In genomic region chr13:98013715-98014114, GRCm38 (mm10) we compare ENCODE assay signal across 12 mouse cellular contexts.
DNase-seq lines count a peak whose midpoint lies in the region; ATAC-seq and TF ChIP-seq lines count a peak whose summit lies in the region.
"Had no signal": no experiment of that assay in that cellular context is flagged by ENCODE, and none has a peak within 500 bp of the region (broad histone marks: within the 10 kb centered on the region; RNA-seq: fewer than 3 reads in every experiment).

No protein-coding gene starts in this region.

- H3K36me3 ChIP-seq in kidney, embryonic 15.5 days = no peaks in the 10 kb centered on the region
- no peaks in the 10 kb centered on the region for H3K36me3 ChIP-seq in lung, embryonic 15.5 days
- H3K36me3 ChIP-seq: embryonic facial prominence, embryonic 12.5 days had no signal

- intact Hi-C loops in gastrocnemius, adult 2 months (cut with DNase I) = no loop called here

- TF ChIP-seq CTCF in gastrocnemius, adult 2 months (IDR thresholded peaks at IDR 0.05) = no peak

- 80% methylated on average over 4 of the region's 4 CpGs for WGBS in kidney, embryonic 15.5 days
- 63% methylated on average over 4 of the region's 4 CpGs for WGBS in lung, embryonic 15.5 days

- no peak overlapping the region for H3K9ac ChIP-seq in kidney, embryonic 15.5 days
- H3K9ac ChIP-seq in lung, embryonic 15.5 days = no peak overlapping the region
- H3K9ac ChIP-seq: embryonic facial prominence, embryonic 12.5 days; hindbrain, embryonic 14.5 days had no signal

- no peaks in the 10 kb centered on the region for H3K9me3 ChIP-seq in kidney, embryonic 15.5 days (replicated peaks)
- H3K9me3 ChIP-seq in lung, embryonic 15.5 days = no peaks in the 10 kb centered on the region
- H3K9me3 ChIP-seq: embryonic facial prominence, embryonic 12.5 days had no signal

- peak; percentile 59 for DNase-seq in 3134 (ENCODE audit: extremely low read depth, insufficient read length, low spot score)
- DNase-seq in adrenal gland, adult 18-20 months (ENCODE audit: low spot score in 2 of 2) = peak; percentile 35 to 41
- no peak for DNase-seq in gastrocnemius, adult 2 months
- no peak for DNase-seq in thymus, postnatal 14 days
- DNase-seq in layer of hippocampus, postnatal 36 days = no peak
- DNase-seq: cerebellum, adult 11 months; thymus, postnatal 36 days had no signal

- ATAC-seq in kidney, embryonic 15.5 days (replicated peaks; ENCODE audit: low FRiP score) = peak; percentile 27; the same call in 1 of the 2 replicates
- no peak for ATAC-seq in lung, embryonic 15.5 days (ENCODE audit: borderline replicate concordance, extremely low read depth, low FRiP score, low TSS enrichment)
- ATAC-seq: forebrain, embryonic 14.5 days had no signal

- H3K4me3 ChIP-seq in kidney, embryonic 15.5 days (replicated peaks) = peak overlapping the region; percentile 50
- no peak overlapping the region for H3K4me3 ChIP-seq in lung, embryonic 15.5 days
- H3K4me3 ChIP-seq in gastrocnemius, adult 2 months = no peak overlapping the region
- H3K4me3 ChIP-seq: embryonic facial prominence, embryonic 12.5 days had no signal

- peaks cover 38% of the 10 kb centered on the region for H3K4me1 ChIP-seq in kidney, embryonic 15.5 days
- H3K4me1 ChIP-seq in lung, embryonic 15.5 days = peaks cover 20% of the 10 kb centered on the region

- peak overlapping the region; percentile 65 for H3K4me2 ChIP-seq in kidney, embryonic 15.5 days
- no peak overlapping the region for H3K4me2 ChIP-seq in lung, embryonic 15.5 days
- H3K4me2 ChIP-seq: embryonic facial prominence, embryonic 12.5 days had no signal

- H3K27ac ChIP-seq in kidney, embryonic 15.5 days = peak overlapping the region; percentile 95
- H3K27ac ChIP-seq in lung, embryonic 15.5 days = peak overlapping the region; percentile 64
- H3K27ac ChIP-seq in gastrocnemius, adult 2 months = no peak overlapping the region
- H3K27ac ChIP-seq: embryonic facial prominence, embryonic 12.5 days; hindbrain, embryonic 14.5 days had no signal

- H3K27me3 ChIP-seq in kidney, embryonic 15.5 days = no peaks in the 10 kb centered on the region
- peaks cover 23% of the 10 kb centered on the region for H3K27me3 ChIP-seq in lung, embryonic 15.5 days
- H3K27me3 ChIP-seq: embryonic facial prominence, embryonic 12.5 days had no signal

Comparison
In these comparisons a context has a peak if more than half of its experiments do, and no peak if none do; other contexts are left out.
1. DNase-seq: peak in 3134 (single experiment) and adrenal gland, adult 18-20 months (2 of 2); none in gastrocnemius, adult 2 months (single experiment), thymus, postnatal 14 days (single experiment) and layer of hippocampus, postnatal 36 days (0 of 2).